Comparison of ENCODE assay signal across 23 mouse cellular contexts in the genomic region with DNA sequence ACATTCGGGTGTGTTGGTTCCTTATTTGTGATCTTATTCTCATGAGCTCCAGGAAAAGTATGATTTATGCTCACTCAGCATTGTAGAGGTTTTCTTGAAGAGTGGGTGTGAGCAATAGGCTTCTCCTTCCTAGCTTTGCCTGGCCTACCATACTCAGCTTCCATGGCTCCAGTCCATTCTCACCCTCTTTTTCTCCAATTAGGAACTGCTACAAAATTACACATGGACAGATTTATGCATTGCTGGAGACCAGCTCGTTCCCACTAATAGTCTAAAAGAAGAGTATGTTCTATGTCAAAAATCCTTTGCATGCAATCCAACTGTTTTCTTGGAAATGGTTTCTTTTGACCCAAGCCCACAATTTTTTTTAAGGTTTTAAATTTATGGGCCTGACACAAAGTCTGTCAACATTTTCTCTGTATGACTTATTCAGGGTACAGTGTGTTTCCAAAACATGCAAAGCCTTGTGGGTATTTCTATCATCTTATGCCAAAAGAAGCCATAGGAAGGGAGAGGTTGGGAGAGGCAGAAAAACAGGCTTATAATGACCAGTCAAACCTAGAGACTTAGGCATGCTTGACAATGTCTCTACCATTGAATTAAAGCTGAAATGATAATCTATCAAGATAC.
DNase-seq lines count a peak whose midpoint lies in the region; ATAC-seq and TF ChIP-seq lines count a peak whose summit lies in the region.
"Had no signal": no experiment of that assay in that cellular context is flagged by ENCODE, and none has a peak within 500 bp of the region (broad histone marks: within the 10 kb centered on the region; RNA-seq: fewer than 3 reads in every experiment).

No protein-coding gene starts in this region.

- no peaks in the 10 kb centered on the region for H3K36me3 ChIP-seq in kidney, adult 2 months (ENCODE audit: control insufficient read depth, insufficient read depth, low read length)
- H3K36me3 ChIP-seq in testis, adult 2 months (ENCODE audit: control insufficient read depth, insufficient read depth, low read length): no peaks in the 10 kb centered on the region
- H3K36me3 ChIP-seq in kidney, embryonic 16.5 days (ENCODE audit: insufficient read depth, low read length): no peaks in the 10 kb centered on the region
- H3K36me3 ChIP-seq: embryonic facial prominence, embryonic 13.5 days; forebrain, embryonic 10.5 days; heart, embryonic 13.5 days; liver, embryonic 12.5 days; midbrain, embryonic 15.5 days; stomach, embryonic 15.5 days had no signal

- no peaks in the 10 kb centered on the region for H3K27me3 ChIP-seq in kidney, adult 2 months (replicated peaks; ENCODE audit: control insufficient read depth, insufficient read depth, low read length)
- no peaks in the 10 kb centered on the region for H3K27me3 ChIP-seq in testis, adult 2 months (ENCODE audit: control insufficient read depth, insufficient read depth, low read length)
- H3K27me3 ChIP-seq in kidney, embryonic 16.5 days (ENCODE audit: insufficient read depth, low read length): no peaks in the 10 kb centered on the region
- H3K27me3 ChIP-seq: embryonic facial prominence, embryonic 13.5 days; heart, embryonic 13.5 days; liver, embryonic 12.5 days; midbrain, embryonic 15.5 days; stomach, embryonic 15.5 days had no signal

- TF ChIP-seq POLR2A in kidney, adult 2 months (IDR thresholded peaks at IDR 0.05; ENCODE audit: low read depth, low read length): no peak
- no peak for TF ChIP-seq POLR2A in testis, adult 2 months (IDR thresholded peaks at IDR 0.05; ENCODE audit: control insufficient read depth, low read depth, low read length)

- H3K9me3 ChIP-seq in kidney, embryonic 16.5 days (ENCODE audit: low read length): no peaks in the 10 kb centered on the region
- H3K9me3 ChIP-seq: embryonic facial prominence, embryonic 13.5 days; midbrain, embryonic 15.5 days; stomach, embryonic 15.5 days had no signal

- H3K4me3 ChIP-seq in kidney, adult 2 months (ENCODE audit: insufficient read depth, low read depth, low read length): no peak overlapping the region
- H3K4me3 ChIP-seq in testis, adult 2 months (ENCODE audit: control insufficient read depth, low read depth, low read length): no peak overlapping the region
- no peak overlapping the region for H3K4me3 ChIP-seq in kidney, embryonic 16.5 days (ENCODE audit: low read length)
- H3K4me3 ChIP-seq: embryonic facial prominence, embryonic 13.5 days; forebrain, embryonic 10.5 days; heart, embryonic 13.5 days; liver, embryonic 12.5 days; midbrain, embryonic 15.5 days; stomach, embryonic 15.5 days had no signal

- H3K27ac ChIP-seq in kidney, adult 2 months (ENCODE audit: insufficient read depth, low read depth, low read length): peak overlapping the region; percentile 45; the same call in 1 of the 2 replicates
- H3K27ac ChIP-seq in testis, adult 2 months (ENCODE audit: control insufficient read depth, insufficient read depth, low read depth, low read length): peak overlapping the region; percentile 29; the same call in 1 of the 2 replicates
- 0 out of 2 replicates have a peak overlapping the region, but pooled peaks have one; percentile 46 for H3K27ac ChIP-seq in kidney, embryonic 16.5 days (ENCODE audit: low read length)
- H3K27ac ChIP-seq: embryonic facial prominence, embryonic 13.5 days; forebrain, embryonic 10.5 days; heart, embryonic 13.5 days; liver, embryonic 12.5 days; midbrain, embryonic 15.5 days; stomach, embryonic 15.5 days had no signal

- no peaks in the 10 kb centered on the region for H3K4me1 ChIP-seq in kidney, adult 2 months (ENCODE audit: control insufficient read depth, insufficient read depth, low read length)
- H3K4me1 ChIP-seq in testis, adult 2 months (ENCODE audit: control insufficient read depth, insufficient read depth, low read length): no peaks in the 10 kb centered on the region
- no peaks in the 10 kb centered on the region; the same call in 1 of the 2 replicates for H3K4me1 ChIP-seq in kidney, embryonic 16.5 days (ENCODE audit: insufficient read depth, low read length)
- H3K4me1 ChIP-seq: embryonic facial prominence, embryonic 13.5 days; forebrain, embryonic 10.5 days; heart, embryonic 13.5 days; liver, embryonic 12.5 days; midbrain, embryonic 15.5 days; stomach, embryonic 15.5 days had no signal

- TF ChIP-seq CTCF in kidney, adult 2 months (conservative IDR thresholded peaks at IDR 0.05; ENCODE audit: insufficient read depth, insufficient read length, low read depth, low read length): no peak
- no peak for TF ChIP-seq CTCF in testis, adult 2 months (IDR thresholded peaks at IDR 0.05; ENCODE audit: control insufficient read depth, insufficient read depth, insufficient replicate concordance, low read depth, low read length)

- intact Hi-C loops in heart, postnatal 25 days (cut with DNase I): no loop called here

- H3K9ac ChIP-seq in kidney, embryonic 16.5 days (replicated peaks; ENCODE audit: low read length): no peak overlapping the region
- H3K9ac ChIP-seq: embryonic facial prominence, embryonic 13.5 days; heart, embryonic 13.5 days; liver, embryonic 12.5 days; lung, embryonic 14.5 days; midbrain, embryonic 15.5 days; stomach, embryonic 15.5 days had no signal

- no peak overlapping the region for H3K4me2 ChIP-seq in kidney, embryonic 16.5 days (replicated peaks; ENCODE audit: low read depth, low read length)
- H3K4me2 ChIP-seq: embryonic facial prominence, embryonic 13.5 days; heart, embryonic 13.5 days; liver, embryonic 12.5 days; lung, embryonic 14.5 days; midbrain, embryonic 15.5 days; stomach, embryonic 15.5 days had no signal

- ATAC-seq in kidney, embryonic 16.5 days (ENCODE audit: low FRiP score, low TSS enrichment): peak; percentile 82
- ATAC-seq: hindbrain, embryonic 16.5 days; liver, embryonic 12.5 days; midbrain, embryonic 15.5 days had no signal

- 43% methylated on average over 2 of the region's 2 CpGs for WGBS in kidney, adult 2 months
- 45% methylated on average over 2 of the region's 2 CpGs for WGBS in kidney, embryonic 16.5 days

- DNase-seq in kidney, adult 2 months: peak; percentile 55
- DNase-seq in kidney, adult 11 months: no peak
- DNase-seq in testis, postnatal 10 days (ENCODE audit: low spot score): no peak
- DNase-seq in yolk sac, embryonic 10.5 days (ENCODE audit: low spot score): no peak
- no peak for DNase-seq in heart, postnatal 25 days (ENCODE audit: low spot score)
- DNase-seq: adrenal gland, postnatal 25 days; B cell, adult 2 months; cerebellum, adult 8-10 months; gastrocnemius, postnatal 36 days; heart, postnatal 4 days; layer of hippocampus, postnatal 36 days; left cerebral cortex, postnatal 4 days; thymus, postnatal 4 days had no signal
